Mouse (Mus musculus) frontal cortex, postnatal 14 days (tissue): ENCODE data around the gene Rreb1.

Experiments
- DNase-seq, 2 experiments: peaks; one replicate each; pipeline ENCODE4 v3.0.0; 2022; ENCODE audit warnings: low spot score in 2 of 2

Gene Rreb1

GRCm38 (mm10) chr13:37913963-37914362 lies 135.8 kb downstream of the Rreb1 start:
- DNase-seq, result no peak

- no peak for DNase-seq
Measured at GRCm38 (mm10) chr13:37918336-37919261, 140.4 kb downstream of the Rreb1 start.

GRCm38 (mm10) chr13:37919711-37920277 lies 141.6 kb downstream of the Rreb1 start:
- no peak for DNase-seq

GRCm38 (mm10) chr13:37920727-37921126 lies 142.5 kb downstream of the Rreb1 start:
- no peak for DNase-seq

GRCm38 (mm10) chr13:37923091-37923490 lies 144.9 kb downstream of the Rreb1 start:
- DNase-seq, result no peak

- no peak for DNase-seq
Measured at GRCm38 (mm10) chr13:37923643-37924460, 145.7 kb downstream of the Rreb1 start.

GRCm38 (mm10) chr13:37924461-37924948 lies 146.3 kb downstream of the Rreb1 start:
- DNase-seq, result no peak

- DNase-seq, result no peak
Measured at GRCm38 (mm10) chr13:37926394-37926793, 148.2 kb downstream of the Rreb1 start.

- no peak for DNase-seq
Measured at GRCm38 (mm10) chr13:37929532-37929931, 151.3 kb downstream of the Rreb1 start.

- DNase-seq, result no peak
Measured at GRCm38 (mm10) chr13:37930091-37930490, 151.9 kb downstream of the Rreb1 start.

GRCm38 (mm10) chr13:37930621-37931020 lies 152.4 kb downstream of the Rreb1 start:
- no peak for DNase-seq

GRCm38 (mm10) chr13:37931210-37931922 lies 153.2 kb downstream of the Rreb1 start:
- DNase-seq, result no peak

GRCm38 (mm10) chr13:37934075-37934474 lies 155.9 kb downstream of the Rreb1 start:
- no peak for DNase-seq

GRCm38 (mm10) chr13:37934920-37935319 lies 156.7 kb downstream of the Rreb1 start:
- DNase-seq, result no peak

GRCm38 (mm10) chr13:37936351-37936750 lies 158.2 kb downstream of the Rreb1 start:
- DNase-seq, result no peak

- DNase-seq, result no peak
Measured at GRCm38 (mm10) chr13:37940167-37940566, 162.0 kb downstream of the Rreb1 start.

- DNase-seq, result no peak
Measured at GRCm38 (mm10) chr13:37940649-37941048, 162.4 kb downstream of the Rreb1 start.

- DNase-seq, result no peak
Measured at GRCm38 (mm10) chr13:37941138-37941645, 163.0 kb downstream of the Rreb1 start.

GRCm38 (mm10) chr13:37941950-37942886 lies 164.0 kb downstream of the Rreb1 start:
- DNase-seq, result no peak

- DNase-seq, result no peak
Measured at GRCm38 (mm10) chr13:37942887-37943331, 164.7 kb downstream of the Rreb1 start.
